14 mouse cellular contexts compared by ENCODE assay signal in the genomic region with DNA sequence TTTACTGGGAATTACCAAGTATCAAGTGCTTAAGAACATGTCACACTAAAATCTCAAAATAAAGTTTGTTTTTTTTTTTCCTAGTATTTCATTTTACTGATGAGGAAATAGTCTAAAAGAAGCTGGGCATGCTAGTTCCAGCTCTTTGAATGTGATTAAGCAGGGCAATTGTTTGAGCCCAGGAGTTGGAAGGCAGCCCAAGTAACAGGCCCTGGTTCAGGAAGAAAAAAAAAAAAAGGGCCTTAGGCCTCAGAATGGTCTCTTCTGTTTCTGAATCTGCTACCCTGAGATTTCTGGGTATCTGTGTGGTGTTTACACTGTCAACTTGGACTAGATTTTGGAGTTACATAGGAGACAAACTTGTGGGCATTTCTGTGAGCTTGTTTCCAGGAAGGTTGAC. TPM values are rescaled to one million over a fixed set of nuclear protein-coding genes. Genes with fewer than 3 reads are reported as not detected.
A peak's percentile ranks its signal among the peaks of the same experiment; 100 is the strongest.
DNase-seq lines count a peak whose midpoint lies in the region; ATAC-seq and TF ChIP-seq lines count a peak whose summit lies in the region.
"Had no signal": no experiment of that assay in that cellular context is flagged by ENCODE, and none has a peak within 500 bp of the region (broad histone marks: within the 10 kb centered on the region; RNA-seq: fewer than 3 reads in every experiment).

No protein-coding gene starts in this region.

- peaks cover 46% of the 10 kb centered on the region for H3K36me3 ChIP-seq in hindbrain, embryonic 15.5 days
- H3K36me3 ChIP-seq in hindbrain, embryonic 11.5 days (ENCODE audit: control insufficient read depth, insufficient read depth, low read length): peaks cover 3% of the 10 kb centered on the region; the same call in 1 of the 2 replicates
- H3K36me3 ChIP-seq in midbrain, embryonic 14.5 days (ENCODE audit: control insufficient read depth, insufficient read depth, low read length): peaks cover 48% of the 10 kb centered on the region
- peaks cover 20% of the 10 kb centered on the region for H3K36me3 ChIP-seq in midbrain, embryonic 11.5 days (ENCODE audit: control insufficient read depth, insufficient read depth, low read length)
- H3K36me3 ChIP-seq in stomach, embryonic 16.5 days (ENCODE audit: control insufficient read depth, insufficient read depth, low read length): peaks cover 18% of the 10 kb centered on the region

- H3K9me3 ChIP-seq in hindbrain, embryonic 15.5 days: no peaks in the 10 kb centered on the region
- no peaks in the 10 kb centered on the region for H3K9me3 ChIP-seq in hindbrain, embryonic 11.5 days (ENCODE audit: control insufficient read depth, low read length)
- H3K9me3 ChIP-seq in midbrain, embryonic 14.5 days (ENCODE audit: control insufficient read depth, low read length): no peaks in the 10 kb centered on the region
- no peaks in the 10 kb centered on the region for H3K9me3 ChIP-seq in midbrain, embryonic 11.5 days (ENCODE audit: control insufficient read depth, low read length)
- H3K9me3 ChIP-seq in stomach, embryonic 16.5 days (replicated peaks; ENCODE audit: control insufficient read depth, low read length): no peaks in the 10 kb centered on the region
- H3K9me3 ChIP-seq: heart, embryonic 10.5 days; intestine, embryonic 15.5 days; limb, embryonic 12.5 days had no signal

- H3K27ac ChIP-seq in hindbrain, embryonic 15.5 days (replicated peaks): peak overlapping the region; percentile 62
- no peak overlapping the region for H3K27ac ChIP-seq in hindbrain, embryonic 11.5 days (ENCODE audit: low read depth, low read length)
- H3K27ac ChIP-seq in midbrain, embryonic 14.5 days (replicated peaks; ENCODE audit: low read depth, low read length): no peak overlapping the region
- no peak overlapping the region for H3K27ac ChIP-seq in midbrain, embryonic 11.5 days (ENCODE audit: low read depth, low read length)
- peak overlapping the region; percentile 75 for H3K27ac ChIP-seq in stomach, embryonic 16.5 days (ENCODE audit: low read length)
- H3K27ac ChIP-seq: heart, embryonic 10.5 days; intestine, embryonic 15.5 days; limb, embryonic 12.5 days had no signal

- H3K4me3 ChIP-seq in hindbrain, embryonic 15.5 days: no peak overlapping the region
- no peak overlapping the region for H3K4me3 ChIP-seq in hindbrain, embryonic 11.5 days (ENCODE audit: low read depth, low read length)
- no peak overlapping the region for H3K4me3 ChIP-seq in midbrain, embryonic 14.5 days (replicated peaks; ENCODE audit: low read depth, low read length)
- no peak overlapping the region for H3K4me3 ChIP-seq in midbrain, embryonic 11.5 days (ENCODE audit: low read depth, low read length)
- H3K4me3 ChIP-seq in stomach, embryonic 16.5 days (replicated peaks; ENCODE audit: low read length): no peak overlapping the region
- H3K4me3 ChIP-seq: heart, embryonic 10.5 days; intestine, embryonic 15.5 days; limb, embryonic 12.5 days had no signal

- TF ChIP-seq POLR2A in brain, embryonic 14.5 days (IDR thresholded peaks at IDR 0.05; ENCODE audit: borderline replicate concordance, extremely low read depth, insufficient read depth, insufficient read length, poor library complexity, severe bottlenecking): no peak

- H3K9ac ChIP-seq in hindbrain, embryonic 15.5 days: no peak overlapping the region
- H3K9ac ChIP-seq in hindbrain, embryonic 11.5 days (ENCODE audit: low read depth, low read length): no peak overlapping the region
- H3K9ac ChIP-seq in midbrain, embryonic 14.5 days (replicated peaks; ENCODE audit: low read length): no peak overlapping the region
- no peak overlapping the region for H3K9ac ChIP-seq in midbrain, embryonic 11.5 days (ENCODE audit: low read length)
- no peak overlapping the region for H3K9ac ChIP-seq in stomach, embryonic 16.5 days (ENCODE audit: low read length)
- H3K9ac ChIP-seq: intestine, embryonic 15.5 days; limb, embryonic 12.5 days; liver, postnatal 0 days had no signal

- peaks cover 17% of the 10 kb centered on the region for H3K4me1 ChIP-seq in hindbrain, embryonic 15.5 days (replicated peaks)
- H3K4me1 ChIP-seq in hindbrain, embryonic 11.5 days (replicated peaks; ENCODE audit: control insufficient read depth, insufficient read depth, low read length): no peaks in the 10 kb centered on the region; the same call in 1 of the 2 replicates
- peaks cover 10% of the 10 kb centered on the region for H3K4me1 ChIP-seq in midbrain, embryonic 14.5 days (ENCODE audit: control insufficient read depth, insufficient read depth, low read length)
- peaks cover 7% of the 10 kb centered on the region for H3K4me1 ChIP-seq in midbrain, embryonic 11.5 days (ENCODE audit: control insufficient read depth, insufficient read depth, low read length)
- peaks cover 22% of the 10 kb centered on the region for H3K4me1 ChIP-seq in stomach, embryonic 16.5 days (ENCODE audit: control insufficient read depth, insufficient read depth, low read length)

- intact Hi-C loops in left cerebral cortex, postnatal 10 days (cut with DNase I): no loop called here

- H3K4me2 ChIP-seq in hindbrain, embryonic 15.5 days: no peak overlapping the region
- H3K4me2 ChIP-seq in hindbrain, embryonic 11.5 days (replicated peaks; ENCODE audit: low read depth, low read length): no peak overlapping the region
- no peak overlapping the region for H3K4me2 ChIP-seq in midbrain, embryonic 14.5 days (ENCODE audit: low read length)
- H3K4me2 ChIP-seq in midbrain, embryonic 11.5 days: no peak overlapping the region
- no peak overlapping the region for H3K4me2 ChIP-seq in stomach, embryonic 16.5 days (ENCODE audit: low read depth, low read length)
- H3K4me2 ChIP-seq: intestine, embryonic 15.5 days; limb, embryonic 12.5 days had no signal

- no peaks in the 10 kb centered on the region for H3K27me3 ChIP-seq in hindbrain, embryonic 15.5 days
- no peaks in the 10 kb centered on the region for H3K27me3 ChIP-seq in hindbrain, embryonic 11.5 days (ENCODE audit: control insufficient read depth, insufficient read depth, low read length)
- no peaks in the 10 kb centered on the region for H3K27me3 ChIP-seq in midbrain, embryonic 14.5 days (ENCODE audit: control insufficient read depth, insufficient read depth, low read length)
- H3K27me3 ChIP-seq in midbrain, embryonic 11.5 days (ENCODE audit: control insufficient read depth, insufficient read depth, low read length): no peaks in the 10 kb centered on the region
- H3K27me3 ChIP-seq in stomach, embryonic 16.5 days (ENCODE audit: control insufficient read depth, insufficient read depth, low read length): no peaks in the 10 kb centered on the region
- H3K27me3 ChIP-seq: intestine, embryonic 15.5 days had no signal

- TF ChIP-seq CTCF in brain, embryonic 14.5 days (IDR thresholded peaks at IDR 0.05; ENCODE audit: borderline replicate concordance, extremely low read depth, insufficient read depth, insufficient read length): no peak

- DNase-seq in hindbrain, embryonic 11.5 days (ENCODE audit: low spot score): no peak
- peak; percentile 53 for DNase-seq in midbrain, embryonic 14.5 days
- no peak for DNase-seq in midbrain, embryonic 11.5 days (ENCODE audit: low spot score, missing footprints)
- peak; percentile 80 for DNase-seq in brain, embryonic 14.5 days (ENCODE audit: low read depth)
- no peak for DNase-seq in left cerebral cortex, postnatal 10 days (ENCODE audit: extremely low spot score in 1 of 2, low spot score in 2 of 2)
- DNase-seq: cerebellum, postnatal 25 days; liver, postnatal 0 days; thymus, adult 18-20 months had no signal

- ATAC-seq in hindbrain, embryonic 15.5 days (ENCODE audit: low FRiP score, low read depth): no peak
- no peak for ATAC-seq in hindbrain, embryonic 11.5 days (ENCODE audit: low FRiP score)
- no peak for ATAC-seq in midbrain, embryonic 14.5 days (ENCODE audit: low FRiP score, low TSS enrichment)
- no peak for ATAC-seq in midbrain, embryonic 11.5 days (ENCODE audit: low FRiP score)
- ATAC-seq in stomach, embryonic 16.5 days (ENCODE audit: insufficient read depth, low FRiP score): no peak
- ATAC-seq: activated CD4-positive, CD25-positive, alpha-beta regulatory T cell, adult 4 months; intestine, embryonic 15.5 days; liver, postnatal 0 days had no signal

RNA-seq across cellular contexts. Expression of gene Tbc1d10a, which starts 3.1 kb away (rescaled TPM):
- polyA plus RNA-seq in hindbrain, embryonic 15.5 days (2015; fragmentation: Nextera tagmentation; extraction: Ambion mirVana): 36.3 and 38.1 TPM in 2 replicates
- 13.8 and 17.6 TPM in 2 replicates for polyA plus RNA-seq in hindbrain, embryonic 11.5 days (2014; fragmentation: Nextera tagmentation; extraction: Ambion mirVana)
- polyA plus RNA-seq in midbrain, embryonic 14.5 days (2014; fragmentation: Nextera tagmentation; extraction: Ambion mirVana): 21.5 and 23.8 TPM in 2 replicates
- polyA plus RNA-seq in midbrain, embryonic 11.5 days (2014; fragmentation: Nextera tagmentation; extraction: Ambion mirVana): 14.6 and 17.3 TPM in 2 replicates
- polyA plus RNA-seq in brain, embryonic 14.5 days (2012; rRNA removed): 41.6 and 54.6 TPM in 2 replicates
- 36.5 and 36.9 TPM in 2 replicates for polyA plus RNA-seq in stomach, embryonic 16.5 days (2015; fragmentation: Nextera tagmentation; extraction: Ambion mirVana)
- 10 to 100 TPM; 27.4 to 27.8 TPM for total RNA-seq in left cerebral cortex, postnatal 10 days (2021)

RNA-seq across cellular contexts. Expression of gene Sf3a1, which starts 23.4 kb away (rescaled TPM):
- 46.5 and 52.9 TPM in 2 replicates for polyA plus RNA-seq in hindbrain, embryonic 15.5 days (2015; fragmentation: Nextera tagmentation; extraction: Ambion mirVana)
- polyA plus RNA-seq in hindbrain, embryonic 11.5 days (2014; fragmentation: Nextera tagmentation; extraction: Ambion mirVana): 80.7 and 81.1 TPM in 2 replicates
- 47.6 and 64.3 TPM in 2 replicates for polyA plus RNA-seq in midbrain, embryonic 14.5 days (2014; fragmentation: Nextera tagmentation; extraction: Ambion mirVana)
- 92.1 and 93.6 TPM in 2 replicates for polyA plus RNA-seq in midbrain, embryonic 11.5 days (2014; fragmentation: Nextera tagmentation; extraction: Ambion mirVana)
- polyA plus RNA-seq in brain, embryonic 14.5 days (2012; rRNA removed): 70.4 and 84.0 TPM in 2 replicates
- polyA plus RNA-seq in stomach, embryonic 16.5 days (2015; fragmentation: Nextera tagmentation; extraction: Ambion mirVana): 40.5 and 41.4 TPM in 2 replicates
- total RNA-seq in left cerebral cortex, postnatal 10 days (2021): 10 to 100 TPM; 73.9 to 75.1 TPM

RNA-seq across cellular contexts. Expression of gene Ccdc157, which starts 23.4 kb away (rescaled TPM):
- polyA plus RNA-seq in hindbrain, embryonic 15.5 days (2015; fragmentation: Nextera tagmentation; extraction: Ambion mirVana): 8.3 and 10.0 TPM in 2 replicates
- 2.7 and 3.5 TPM in 2 replicates for polyA plus RNA-seq in hindbrain, embryonic 11.5 days (2014; fragmentation: Nextera tagmentation; extraction: Ambion mirVana)
- polyA plus RNA-seq in midbrain, embryonic 14.5 days (2014; fragmentation: Nextera tagmentation; extraction: Ambion mirVana): 4.8 and 7.1 TPM in 2 replicates
- polyA plus RNA-seq in midbrain, embryonic 11.5 days (2014; fragmentation: Nextera tagmentation; extraction: Ambion mirVana): 2.5 and 3.1 TPM in 2 replicates
- 13.2 and 15.1 TPM in 2 replicates for polyA plus RNA-seq in brain, embryonic 14.5 days (2012; rRNA removed)
- 5.7 and 5.8 TPM in 2 replicates for polyA plus RNA-seq in stomach, embryonic 16.5 days (2015; fragmentation: Nextera tagmentation; extraction: Ambion mirVana)
- 10 to 100 TPM; 13.8 to 15.5 TPM for total RNA-seq in left cerebral cortex, postnatal 10 days (2021)

RNA-seq across cellular contexts. Expression of gene Castor1, which starts 34.5 kb away (rescaled TPM):
- 4.6 and 5.3 TPM in 2 replicates for polyA plus RNA-seq in hindbrain, embryonic 15.5 days (2015; fragmentation: Nextera tagmentation; extraction: Ambion mirVana)
- polyA plus RNA-seq in hindbrain, embryonic 11.5 days (2014; fragmentation: Nextera tagmentation; extraction: Ambion mirVana): 2.1 and 3.4 TPM in 2 replicates
- polyA plus RNA-seq in midbrain, embryonic 14.5 days (2014; fragmentation: Nextera tagmentation; extraction: Ambion mirVana): 1.6 and 2.1 TPM in 2 replicates
- 2.5 and 2.7 TPM in 2 replicates for polyA plus RNA-seq in midbrain, embryonic 11.5 days (2014; fragmentation: Nextera tagmentation; extraction: Ambion mirVana)
- 1.9 and 2.7 TPM in 2 replicates for polyA plus RNA-seq in brain, embryonic 14.5 days (2012; rRNA removed)
- 6.0 and 8.7 TPM in 2 replicates for polyA plus RNA-seq in stomach, embryonic 16.5 days (2015; fragmentation: Nextera tagmentation; extraction: Ambion mirVana)
- 1 to 10 TPM; 2.1 to 5.2 TPM for total RNA-seq in left cerebral cortex, postnatal 10 days (2021)

RNA-seq across cellular contexts. Expression of gene Rnf215, which starts 48.5 kb away (rescaled TPM):
- polyA plus RNA-seq in hindbrain, embryonic 15.5 days (2015; fragmentation: Nextera tagmentation; extraction: Ambion mirVana): 46.4 and 48.7 TPM in 2 replicates
- polyA plus RNA-seq in hindbrain, embryonic 11.5 days (2014; fragmentation: Nextera tagmentation; extraction: Ambion mirVana): 24.8 and 31.8 TPM in 2 replicates
- polyA plus RNA-seq in midbrain, embryonic 14.5 days (2014; fragmentation: Nextera tagmentation; extraction: Ambion mirVana): 52.7 and 52.9 TPM in 2 replicates
- polyA plus RNA-seq in midbrain, embryonic 11.5 days (2014; fragmentation: Nextera tagmentation; extraction: Ambion mirVana): 23.5 and 26.7 TPM in 2 replicates
- 60.4 and 66.1 TPM in 2 replicates for polyA plus RNA-seq in brain, embryonic 14.5 days (2012; rRNA removed)
- 21.7 and 25.6 TPM in 2 replicates for polyA plus RNA-seq in stomach, embryonic 16.5 days (2015; fragmentation: Nextera tagmentation; extraction: Ambion mirVana)
- 10 to 100 TPM; 43.4 to 45.8 TPM for total RNA-seq in left cerebral cortex, postnatal 10 days (2021)

Comparison
In these comparisons a context has a peak if more than half of its experiments do, and no peak if none do; other contexts are left out.
1. H3K27ac ChIP-seq: peak in hindbrain, embryonic 15.5 days (single experiment) and stomach, embryonic 16.5 days (single experiment); none in hindbrain, embryonic 11.5 days (single experiment), midbrain, embryonic 14.5 days (single experiment) and midbrain, embryonic 11.5 days (single experiment).
2. DNase-seq: peak in midbrain, embryonic 14.5 days (single experiment) and brain, embryonic 14.5 days (single experiment); none in hindbrain, embryonic 11.5 days (single experiment), midbrain, embryonic 11.5 days (single experiment) and left cerebral cortex, postnatal 10 days (0 of 2).